Mouse (Mus musculus) intestine, postnatal 0 days (tissue): ENCODE results near the gene Ubqln4. TPM values are rescaled to one million over a fixed set of nuclear protein-coding genes. Genes with fewer than 3 reads are reported as not detected.

Experiments
- ATAC-seq: fragments of 200-750 bp; cut with Nextera tagmentation; 2 replicates; pipeline ENCODE4 v1.8.0; 2017; ENCODE audit warnings: mild to moderate bottlenecking, moderate TSS enrichment, moderate library complexity
- H3K27ac ChIP-seq: fragments of 300-500 bp; sonication (generic); 2 replicates; pipeline ENCODE4 v1.5.1; 2014; ENCODE audit warnings: mild to moderate bottlenecking, low read depth, low read length, moderate library complexity
- H3K27me3 ChIP-seq: fragments of 300-500 bp; sonication (generic); replicated peaks from 2 replicates; pipeline ENCODE4 v1.6.1; 2014; ENCODE audit warnings: low read length, mixed read lengths; ENCODE audit not compliant: control insufficient read depth, insufficient read depth
- H3K36me3 ChIP-seq: fragments of 300-500 bp; sonication (generic); 2 replicates; pipeline ENCODE4 v1.6.1; 2014; ENCODE audit warnings: mild to moderate bottlenecking, moderate library complexity; ENCODE audit not compliant: control insufficient read depth, insufficient read depth
- H3K4me1 ChIP-seq: fragments of 300-500 bp; sonication (generic); replicated peaks from 2 replicates; pipeline ENCODE4 v1.6.1; 2014; ENCODE audit warnings: antibody characterized with exemption, low read length, mixed read lengths; ENCODE audit not compliant: control insufficient read depth, insufficient read depth
- H3K4me2 ChIP-seq: fragments of 300-500 bp; sonication (generic); replicated peaks from 2 replicates; pipeline ENCODE4 v1.6.1; 2014; ENCODE audit warnings: low read depth, mild to moderate bottlenecking, moderate library complexity
- H3K4me3 ChIP-seq: fragments of 300-500 bp; sonication (generic); 2 replicates; pipeline ENCODE4 v1.5.1; 2014; ENCODE audit warnings: low read depth, low read length
- H3K9ac ChIP-seq: fragments of 300-500 bp; sonication (generic); 2 replicates; pipeline ENCODE4 v1.6.1; 2014; ENCODE audit warnings: mild to moderate bottlenecking, low read depth, low read length
- H3K9me3 ChIP-seq: fragments of 300-500 bp; sonication (generic); 2 replicates; pipeline ENCODE4 v1.6.1; 2016; ENCODE audit warnings: mixed run types; ENCODE audit not compliant: control insufficient read depth
- CTCF ChIP-seq: sonication (generic); IDR thresholded peaks from 2 replicates; pipeline ENCODE4 v1.5.1; 2016; ENCODE audit warnings: low read depth, mild to moderate bottlenecking, control low read depth, antibody characterized with exemption, moderate library complexity
- WGBS: fragments of 180-500 bp; shearing (Covaris S2); extraction: QIAGEN DNeasy Blood & Tissue Kit; methylation state at CpG from one replicate; pipeline ENCODE4 v1.1.7; 2014; 5-methylcytosine and 5-hydroxymethylcytosine counted together
- polyA plus RNA-seq: library from polyadenylated mRNA; unstranded; fragments of >200 nt; fragmentation: Nextera tagmentation; extraction: Ambion mirVana; gene quantifications from 2 replicates; pipeline ENCODE4 v1.2.1, GENCODE M21; 2015

Ubqln4 gene
- polyA plus RNA-seq, 1 experiment from 2014 or later, result 17.3 TPM

DNA sequence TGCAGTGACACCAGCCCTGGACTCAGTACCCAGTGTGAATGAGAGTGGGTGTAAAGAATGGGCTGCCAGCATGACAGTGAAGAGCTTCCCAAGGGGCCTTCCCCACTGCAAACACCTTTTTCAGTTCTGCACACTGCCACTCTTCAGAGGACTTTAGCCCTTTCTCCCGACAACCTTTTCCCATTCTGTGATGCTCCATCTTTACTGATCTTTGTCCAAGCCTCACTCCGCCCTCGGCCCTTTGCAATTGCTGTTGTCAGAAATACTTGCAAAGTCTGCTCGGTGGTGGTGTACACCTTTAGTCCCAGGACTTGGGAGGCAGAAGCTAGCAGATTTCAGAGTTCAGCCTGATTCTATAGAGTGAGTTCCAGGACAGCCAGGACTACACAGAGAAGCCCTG is 2.0 kb upstream of the Ubqln4 start:
- Histone ChIP-seq H3K4me2 (peak overlapping the region; percentile 93), H3K27ac (peak overlapping the region; percentile 79; the same call in 1 of the 2 replicates), H3K27me3 (no peaks in the 10 kb centered on the region), H3K4me1 (no peaks in the 10 kb centered on the region), H3K4me3 (peak overlapping the region; percentile 83), H3K9ac (no peak overlapping the region), H3K36me3 (peaks cover 7% of the 10 kb centered on the region), H3K9me3 (no peaks in the 10 kb centered on the region)
- ATAC-seq, result no peak
- TF ChIP-seq CTCF, result no peak
- 42% methylated on average over 4 of the region's 4 CpGs for WGBS

GRCm38 (mm10) chr3:88552082-88552645 is 1.4 kb upstream of the Ubqln4 start:
- H3K9me3 ChIP-seq, result no peaks in the 10 kb centered on the region
- H3K9ac ChIP-seq, result peak overlapping the region; percentile 85
- WGBS, result 14% methylated on average over 16 of the region's 16 CpGs
- peak overlapping the region; percentile 79 for H3K27ac ChIP-seq
- ATAC-seq, result no peak
- no peak for TF ChIP-seq CTCF
- peaks cover 12% of the 10 kb centered on the region for H3K36me3 ChIP-seq
- no peaks in the 10 kb centered on the region for H3K4me1 ChIP-seq
- peak overlapping the region; percentile 83 for H3K4me3 ChIP-seq
- H3K4me2 ChIP-seq, result peak overlapping the region; percentile 93
- no peaks in the 10 kb centered on the region for H3K27me3 ChIP-seq

DNA sequence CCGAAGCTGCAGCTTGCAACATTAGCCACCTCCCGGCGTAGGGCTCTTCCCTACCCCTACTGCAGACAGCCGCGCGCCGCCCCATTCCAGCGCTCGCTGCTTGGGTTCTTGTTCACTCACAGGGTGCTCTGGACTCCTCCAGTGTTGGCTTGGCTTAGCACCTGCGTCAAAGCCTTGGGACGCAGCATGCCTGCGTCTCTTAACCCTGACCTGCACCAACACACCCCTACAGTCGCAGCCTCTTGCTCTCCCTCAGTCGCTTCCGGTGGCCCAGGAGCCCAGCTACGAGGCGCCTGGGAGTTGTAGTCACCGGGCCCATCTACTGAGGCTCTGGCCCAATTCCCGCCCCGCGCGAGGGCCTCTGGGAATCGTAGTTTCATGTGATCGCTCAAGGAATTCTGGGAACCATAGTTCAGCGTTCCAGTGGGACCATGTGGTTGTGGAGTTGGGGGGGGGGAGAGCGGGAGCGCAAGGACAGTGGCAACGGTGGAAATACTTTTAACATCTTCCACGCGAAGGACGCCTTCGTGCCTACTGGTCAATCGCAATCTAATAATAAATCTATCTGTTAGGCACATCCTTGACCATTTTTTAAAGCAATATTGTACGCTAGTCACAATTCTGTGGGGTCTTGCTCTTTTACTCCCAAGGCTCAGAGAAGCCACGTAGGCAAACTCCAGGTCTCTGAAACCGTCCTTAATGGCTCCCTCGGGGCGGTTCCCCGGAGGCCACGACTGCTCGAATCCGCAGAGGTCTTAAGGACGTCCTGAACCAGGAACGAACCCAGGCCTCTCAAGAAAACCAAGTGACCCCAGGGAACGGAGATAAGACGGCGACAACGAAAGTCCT is 658 bp upstream of the Ubqln4 start, which contains the start of gene Lamtor2:
TSS of gene Lamtor2 (minus strand) at position 399 of the 849 bp plus-strand sequence.
- Histone ChIP-seq H3K27ac (peak within 1 kb of the TSS; percentile 91), H3K36me3 (peaks cover 18% of the 10 kb centered on the region), H3K4me3 (peak within 1 kb of the TSS; percentile 83), H3K4me1 (no peaks in the 10 kb centered on the region), H3K9me3 (no peaks in the 10 kb centered on the region), H3K4me2 (peak within 1 kb of the TSS; percentile 93), H3K9ac (peak within 1 kb of the TSS; percentile 85), H3K27me3 (no peaks in the 10 kb centered on the region)
- ATAC-seq, result peak; percentile 84
- no peak for TF ChIP-seq CTCF
- under 1% methylated on average over 48 of the region's 48 CpGs for WGBS

DNA sequence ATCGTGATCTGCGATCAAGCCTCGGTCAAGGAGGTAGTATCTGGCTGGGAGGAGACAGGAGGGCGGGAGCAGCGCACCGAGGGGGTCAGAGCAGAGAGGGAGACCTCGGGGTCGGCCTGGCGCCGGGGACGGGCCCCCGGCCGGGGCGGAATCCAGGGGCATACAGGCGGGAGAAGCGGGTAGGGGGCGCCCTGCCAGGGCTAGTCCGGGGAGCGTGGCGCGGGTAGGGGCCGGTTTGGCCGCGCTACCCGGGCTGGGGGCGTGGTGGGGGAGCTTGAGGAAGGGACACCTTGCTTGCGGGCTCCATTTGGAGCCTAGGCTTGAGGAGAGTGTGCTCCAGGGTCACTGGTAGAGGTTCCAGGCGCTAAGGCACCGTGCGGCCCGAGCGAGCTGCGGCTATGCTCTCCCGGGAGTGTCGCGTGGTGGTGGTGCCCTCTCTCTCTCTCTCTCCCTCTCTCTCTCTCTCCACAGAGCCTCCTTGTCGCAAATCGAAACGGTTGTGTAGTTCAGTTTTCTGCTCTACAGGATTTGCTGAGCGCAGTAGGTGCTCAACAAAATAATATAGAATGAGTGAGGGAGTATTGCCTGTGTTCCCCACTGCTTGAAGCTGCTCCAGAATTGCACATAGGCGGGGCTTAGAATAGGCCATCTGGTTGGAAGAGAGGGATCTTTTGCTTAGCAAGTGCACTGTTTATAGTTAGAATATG is 475 bp downstream of the Ubqln4 start:
- H3K36me3 ChIP-seq, result peaks cover 29% of the 10 kb centered on the region
- no peaks in the 10 kb centered on the region for H3K27me3 ChIP-seq
- peak; percentile 45; the same call in 1 of the 2 replicates for TF ChIP-seq CTCF
- no peaks in the 10 kb centered on the region for H3K4me1 ChIP-seq
- ATAC-seq, result peak; percentile 13; the same call in 1 of the 2 replicates
- peak overlapping the region; percentile 83 for H3K4me3 ChIP-seq
- peak overlapping the region; percentile 85 for H3K9ac ChIP-seq
- peak overlapping the region; percentile 91 for H3K27ac ChIP-seq
- no peaks in the 10 kb centered on the region for H3K9me3 ChIP-seq
- WGBS, result 1% methylated on average over 40 of the region's 41 CpGs
- peak overlapping the region; percentile 93 for H3K4me2 ChIP-seq

- WGBS, result 87% methylated on average over 5 of the region's 5 CpGs
- no peak for ATAC-seq
- no peaks in the 10 kb centered on the region for H3K9me3 ChIP-seq
- H3K36me3 ChIP-seq, result peaks cover 40% of the 10 kb centered on the region
- H3K27me3 ChIP-seq, result no peaks in the 10 kb centered on the region
- no peak overlapping the region for H3K27ac ChIP-seq
- no peak overlapping the region for H3K4me3 ChIP-seq
- no peak overlapping the region for H3K9ac ChIP-seq
- no peak for TF ChIP-seq CTCF
- H3K4me2 ChIP-seq, result no peak overlapping the region
- no peaks in the 10 kb centered on the region for H3K4me1 ChIP-seq
Observed at GRCm38 (mm10) chr3:88555069-88555605, 1.6 kb downstream of the Ubqln4 start.

DNA sequence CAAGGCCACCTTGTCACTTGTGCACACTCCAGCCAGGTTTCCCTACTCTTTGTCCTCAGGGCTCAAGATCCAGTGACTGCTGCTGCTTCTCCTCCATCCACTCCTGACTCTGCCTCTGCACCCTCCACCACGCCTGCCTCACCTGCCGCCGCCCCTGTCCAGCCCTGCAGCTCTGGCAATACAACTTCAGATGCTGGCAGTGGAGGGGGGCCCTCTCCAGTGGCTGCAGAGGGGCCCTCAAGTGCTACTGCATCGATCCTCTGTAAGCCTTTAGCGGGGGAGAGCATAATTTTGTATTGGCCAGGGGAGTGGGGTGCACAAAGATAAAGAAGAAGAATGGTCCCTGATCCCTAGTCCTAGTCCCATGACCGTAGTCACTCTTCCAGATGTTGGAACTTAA is 2.2 kb downstream of the Ubqln4 start:
- ATAC-seq, result no peak
- TF ChIP-seq CTCF, result no peak
- no peaks in the 10 kb centered on the region for H3K27me3 ChIP-seq
- no peak overlapping the region for H3K4me2 ChIP-seq
- 89% methylated on average over 6 of the region's 6 CpGs for WGBS
- no peaks in the 10 kb centered on the region for H3K4me1 ChIP-seq
- H3K36me3 ChIP-seq, result peaks cover 42% of the 10 kb centered on the region
- no peaks in the 10 kb centered on the region for H3K9me3 ChIP-seq
- H3K27ac ChIP-seq, result no peak overlapping the region
- H3K9ac ChIP-seq, result no peak overlapping the region
- H3K4me3 ChIP-seq, result no peak overlapping the region
